Mouse (Mus musculus) forebrain, embryonic 16.5 days (tissue): ENCODE measurements at regions not wholly inside any gene's neighbourhood (a gene's known extent, or its start where the extent isn't known, plus 50 kb on each side); places are given as distances from the start of the nearest gene placed in this dataset.
A peak's percentile ranks its signal among the peaks of the same experiment; 100 is the strongest.

ENCODE experiments used
- ATAC-seq: fragments of 200-750 bp; cut with Nextera tagmentation; 2 replicates; pipeline ENCODE4 v1.8.0; 2017; ENCODE audit warnings: mild to moderate bottlenecking, moderate library complexity
- H3K27ac ChIP-seq: fragments of 300-500 bp; sonication (generic); 2 replicates; pipeline ENCODE4 v1.5.1; 2014; ENCODE audit warnings: low read length, control low read depth
- H3K27me3 ChIP-seq: fragments of 300-500 bp; sonication (generic); replicated peaks from 2 replicates; pipeline ENCODE4 v1.6.1; 2014; ENCODE audit warnings: low read length; ENCODE audit not compliant: control insufficient read depth, insufficient read depth
- H3K36me3 ChIP-seq: fragments of 300-500 bp; sonication (generic); 2 replicates; pipeline ENCODE4 v1.6.1; 2014; ENCODE audit not compliant: control insufficient read depth, insufficient read depth
- H3K4me1 ChIP-seq: fragments of 300-500 bp; sonication (generic); replicated peaks from 2 replicates; pipeline ENCODE4 v1.6.1; 2014; ENCODE audit warnings: low read length; ENCODE audit not compliant: control insufficient read depth, insufficient read depth
- H3K4me2 ChIP-seq: fragments of 300-500 bp; sonication (generic); 2 replicates; pipeline ENCODE4 v1.6.1; 2014; ENCODE audit warnings: mild to moderate bottlenecking, low read length, control low read depth
- H3K4me3 ChIP-seq: fragments of 300-500 bp; sonication (generic); replicated peaks from 2 replicates; pipeline ENCODE4 v1.5.1; 2014; ENCODE audit warnings: mild to moderate bottlenecking, low read length, control low read depth
- H3K9ac ChIP-seq: fragments of 300-500 bp; sonication (generic); replicated peaks from 2 replicates; pipeline ENCODE4 v1.6.1; 2014; ENCODE audit warnings: low read depth, low read length, control low read depth
- H3K9me3 ChIP-seq: fragments of 300-500 bp; sonication (generic); 2 replicates; pipeline ENCODE4 v1.6.1; 2016; ENCODE audit warnings: low read length; ENCODE audit not compliant: control insufficient read depth
- WGBS: fragments of 180-500 bp; shearing (Covaris S2); extraction: QIAGEN DNeasy Blood & Tissue Kit; methylation state at CpG from one replicate; pipeline ENCODE4 v1.1.7; 2014; 5-methylcytosine and 5-hydroxymethylcytosine counted together

DNA sequence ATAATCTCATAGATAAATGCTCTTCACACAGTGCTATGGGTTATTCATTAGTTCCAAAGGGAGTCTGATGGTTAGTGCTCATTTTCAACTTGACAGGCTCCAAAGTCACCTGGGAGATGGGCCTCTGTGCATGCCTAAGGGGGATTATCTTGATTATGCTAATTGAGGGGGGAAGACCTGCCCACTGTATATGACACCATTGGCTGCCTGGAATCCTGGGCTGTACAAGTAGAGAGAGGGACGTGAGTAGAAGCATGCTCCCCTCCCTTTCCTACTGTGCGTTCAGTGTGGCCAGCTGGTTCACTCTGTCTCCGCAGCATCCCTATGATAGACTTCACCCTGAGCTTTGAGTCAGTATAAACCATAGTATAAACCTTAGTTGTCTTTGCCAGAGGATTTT is 300.8 kb downstream of the Gpat3 start:
- H3K9me3 ChIP-seq: no peaks in the 10 kb centered on the region
- H3K9ac ChIP-seq: no peak overlapping the region
- no peak overlapping the region for H3K4me3 ChIP-seq
- H3K4me1 ChIP-seq: no peaks in the 10 kb centered on the region
- no peaks in the 10 kb centered on the region for H3K36me3 ChIP-seq
- no peak overlapping the region for H3K4me2 ChIP-seq
- no peak for ATAC-seq
- no peak overlapping the region for H3K27ac ChIP-seq
- WGBS: 65% methylated on average over 3 of the region's 3 CpGs
- H3K27me3 ChIP-seq: no peaks in the 10 kb centered on the region

DNA sequence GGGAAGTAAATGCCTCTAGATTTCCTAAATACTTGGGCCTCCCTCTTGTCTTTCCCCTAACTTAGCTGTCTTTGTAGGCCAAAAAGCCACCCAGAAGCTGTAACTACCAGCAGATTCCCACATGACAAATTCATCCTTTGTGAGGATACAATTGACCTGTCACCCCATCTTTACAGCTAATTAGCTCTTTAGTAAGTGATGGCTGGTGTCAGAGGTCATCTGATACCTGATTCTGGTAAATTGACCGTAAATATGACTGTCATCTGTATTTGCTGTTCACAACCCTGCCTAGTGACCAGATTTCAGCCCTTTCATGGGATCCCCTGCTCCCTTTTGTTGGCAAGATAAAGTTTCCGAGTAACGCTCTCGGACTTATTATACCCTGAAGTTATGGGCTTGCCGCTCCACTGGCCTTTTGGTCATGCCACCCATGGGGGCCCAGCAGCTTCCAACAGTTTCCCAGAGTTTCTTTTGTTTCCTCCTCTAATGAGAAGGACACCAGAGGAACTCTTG is 279.5 kb downstream of the Gpat3 start:
- H3K27me3 ChIP-seq: no peaks in the 10 kb centered on the region
- 23% methylated on average over 5 of the region's 5 CpGs for WGBS
- H3K9me3 ChIP-seq: no peaks in the 10 kb centered on the region
- no peaks in the 10 kb centered on the region for H3K36me3 ChIP-seq
- no peak overlapping the region for H3K4me2 ChIP-seq
- ATAC-seq: no peak
- no peak overlapping the region for H3K4me3 ChIP-seq
- no peak overlapping the region for H3K9ac ChIP-seq
- no peaks in the 10 kb centered on the region; the same call in 1 of the 2 replicates for H3K4me1 ChIP-seq
- H3K27ac ChIP-seq: no peak overlapping the region

DNA sequence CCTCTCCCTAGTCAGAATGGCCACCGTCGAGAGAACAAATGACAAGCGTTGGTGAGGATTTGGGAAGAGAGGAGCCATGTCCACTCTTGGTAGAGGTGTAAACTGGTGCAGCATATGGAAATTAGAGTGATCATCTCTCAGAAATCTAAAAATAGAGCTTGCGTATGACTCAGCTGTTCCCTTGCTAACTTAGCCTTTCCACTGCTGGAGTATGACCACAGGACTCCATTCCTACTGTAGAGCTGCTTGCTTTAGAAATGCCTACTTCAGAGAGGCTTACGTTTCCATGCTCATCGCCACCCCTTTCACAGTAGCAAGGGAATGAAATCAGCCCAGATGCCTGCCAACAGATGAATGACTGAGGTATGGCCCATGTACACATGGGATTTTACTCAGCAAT is 277.4 kb downstream of the Gpat3 start:
- 91% methylated on average over 6 of the region's 6 CpGs for WGBS
- H3K9me3 ChIP-seq: no peaks in the 10 kb centered on the region
- no peaks in the 10 kb centered on the region; the same call in 1 of the 2 replicates for H3K4me1 ChIP-seq
- no peak overlapping the region for H3K9ac ChIP-seq
- no peak overlapping the region for H3K4me2 ChIP-seq
- no peak overlapping the region for H3K27ac ChIP-seq
- H3K27me3 ChIP-seq: no peaks in the 10 kb centered on the region
- ATAC-seq: no peak
- H3K36me3 ChIP-seq: no peaks in the 10 kb centered on the region
- H3K4me3 ChIP-seq: no peak overlapping the region

DNA sequence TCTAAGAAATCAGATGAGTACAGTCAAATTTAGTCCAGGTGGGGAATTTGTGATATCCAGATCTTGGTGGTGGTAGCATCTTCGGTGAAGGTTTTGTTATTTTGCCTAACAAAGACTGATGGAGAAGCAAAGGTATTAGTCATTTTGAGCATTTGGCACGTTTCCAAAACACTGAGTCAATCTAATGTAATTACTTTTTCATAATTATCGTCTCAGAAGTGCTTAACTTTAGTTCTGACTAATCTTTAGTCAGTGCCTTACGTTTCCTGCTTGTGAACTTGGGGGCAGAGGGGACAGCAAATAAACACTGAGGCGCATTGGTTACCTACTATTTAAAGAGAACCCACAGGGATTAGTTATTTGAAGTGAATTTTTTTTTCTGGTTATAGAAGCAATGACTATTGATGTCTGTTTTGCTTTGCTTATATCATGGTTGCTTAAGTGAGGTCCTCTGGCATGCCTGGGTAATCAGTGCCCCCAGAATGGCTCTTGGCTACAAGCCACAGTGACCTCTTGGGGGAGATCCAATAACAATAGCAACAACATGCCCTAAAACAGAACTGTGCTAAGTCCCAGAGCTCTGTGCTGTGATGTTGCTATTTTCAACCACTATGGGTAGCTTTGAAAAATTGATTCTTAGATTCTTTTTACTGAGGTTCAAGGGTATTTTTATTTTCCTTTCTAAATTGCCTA is 275.1 kb downstream of the Gpat3 start:
- no peaks in the 10 kb centered on the region for H3K36me3 ChIP-seq
- H3K9me3 ChIP-seq: no peaks in the 10 kb centered on the region
- no peak for ATAC-seq
- no peaks in the 10 kb centered on the region; the same call in 1 of the 2 replicates for H3K4me1 ChIP-seq
- H3K4me2 ChIP-seq: no peak overlapping the region
- H3K27ac ChIP-seq: no peak overlapping the region
- H3K27me3 ChIP-seq: no peaks in the 10 kb centered on the region
- 45% methylated on average over 5 of the region's 5 CpGs for WGBS
- no peak overlapping the region for H3K9ac ChIP-seq
- no peak overlapping the region for H3K4me3 ChIP-seq

DNA sequence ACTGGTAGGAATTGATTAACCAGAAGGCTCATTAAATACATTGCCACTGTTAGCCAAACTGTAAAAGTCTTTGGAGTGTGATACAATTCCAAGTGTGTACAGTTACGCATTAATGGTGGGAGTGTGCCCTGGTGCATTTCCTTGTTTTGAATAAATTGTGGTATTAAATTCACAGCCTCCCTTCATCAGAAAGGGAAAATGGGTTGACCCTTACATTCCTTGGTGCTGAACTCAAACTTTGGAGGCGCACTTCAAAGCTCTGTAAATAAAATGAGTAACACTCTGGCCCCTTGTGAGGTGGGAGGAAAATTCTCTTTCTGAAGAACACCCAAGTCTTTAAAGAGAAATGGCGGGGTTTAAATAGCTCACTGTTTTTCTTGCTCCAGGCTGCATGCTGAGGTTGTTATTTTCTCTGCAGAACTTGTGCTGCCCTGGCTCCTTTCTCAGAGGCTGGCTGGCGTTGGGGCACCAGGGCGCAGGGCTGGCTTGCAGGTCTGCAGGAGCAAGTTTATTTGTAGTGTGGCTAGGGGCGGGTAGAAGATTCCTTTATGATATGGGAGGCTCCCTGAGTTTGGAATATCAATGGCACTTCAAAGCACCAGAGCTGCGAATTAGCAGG is 266.7 kb downstream of the Gpat3 start:
- Histone ChIP-seq H3K9ac (no peak overlapping the region), H3K27ac (no peak overlapping the region), H3K9me3 (no peaks in the 10 kb centered on the region), H3K4me2 (no peak overlapping the region), H3K36me3 (no peaks in the 10 kb centered on the region), H3K27me3 (no peaks in the 10 kb centered on the region), H3K4me1 (no peaks in the 10 kb centered on the region), H3K4me3 (no peak overlapping the region)
- 31% methylated on average over 7 of the region's 7 CpGs for WGBS
- no peak for ATAC-seq

DNA sequence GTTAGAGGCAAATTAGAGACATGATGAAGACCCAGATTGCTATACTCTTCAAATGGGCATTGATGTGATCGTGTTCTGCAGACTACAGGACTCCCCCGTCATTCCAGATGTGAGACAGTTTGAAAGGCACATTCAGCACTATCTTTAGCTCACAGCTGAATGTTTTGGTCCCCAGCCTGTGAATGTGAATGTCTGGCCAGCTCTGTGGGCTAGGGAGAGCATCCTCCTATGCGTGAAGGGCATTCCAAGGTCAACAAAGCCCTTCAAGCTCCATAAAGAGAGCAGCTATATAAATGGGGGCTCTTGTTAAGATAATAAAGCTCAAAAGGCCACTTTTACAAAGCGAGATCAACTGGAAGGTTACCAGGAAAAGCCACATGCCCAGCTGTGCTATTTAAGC is 266.1 kb downstream of the Gpat3 start:
- Histone ChIP-seq H3K4me3 (no peak overlapping the region), H3K36me3 (no peaks in the 10 kb centered on the region), H3K27ac (no peak overlapping the region), H3K4me1 (no peaks in the 10 kb centered on the region), H3K4me2 (no peak overlapping the region), H3K9me3 (no peaks in the 10 kb centered on the region), H3K27me3 (no peaks in the 10 kb centered on the region), H3K9ac (no peak overlapping the region)
- 52% methylated on average over 4 of the region's 4 CpGs for WGBS
- ATAC-seq: no peak

DNA sequence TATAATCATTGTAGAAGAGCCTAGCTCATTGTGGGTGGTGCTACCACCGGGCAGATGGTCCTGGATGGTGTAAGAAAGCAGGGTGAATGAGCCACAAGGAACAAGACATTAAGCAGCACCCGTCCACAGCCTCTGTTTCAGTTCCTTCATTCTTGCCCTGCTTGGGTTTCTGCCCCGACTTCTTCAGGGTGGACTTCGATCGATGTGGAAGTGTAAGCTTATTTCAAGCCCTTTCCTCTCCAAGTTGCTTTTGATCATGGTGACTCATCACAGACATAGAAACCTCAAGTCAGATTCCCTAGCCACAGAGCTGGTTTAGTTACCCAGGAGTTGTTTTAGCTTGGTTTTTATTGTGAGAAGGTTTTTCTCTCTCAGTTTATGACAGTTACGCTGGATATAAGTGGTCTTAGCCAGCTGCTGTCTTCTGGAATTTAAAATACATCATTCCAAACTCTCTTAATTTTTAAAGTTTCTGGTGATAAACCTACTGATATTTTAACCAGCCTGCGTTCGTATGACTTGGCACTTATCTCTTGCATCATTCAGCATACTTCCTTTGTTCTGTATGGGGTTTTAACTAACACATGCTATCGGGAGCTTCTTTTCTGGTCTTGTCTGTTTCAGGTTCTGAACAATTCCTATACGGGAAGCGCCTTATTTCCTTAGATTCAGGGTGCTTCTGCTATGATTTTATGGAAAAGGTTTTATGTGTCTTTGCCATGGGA is 255.6 kb downstream of the Gpat3 start:
- no peak for ATAC-seq
- H3K4me1 ChIP-seq: no peaks in the 10 kb centered on the region
- no peaks in the 10 kb centered on the region for H3K9me3 ChIP-seq
- no peaks in the 10 kb centered on the region for H3K27me3 ChIP-seq
- no peak overlapping the region for H3K27ac ChIP-seq
- H3K4me3 ChIP-seq: no peak overlapping the region
- H3K36me3 ChIP-seq: no peaks in the 10 kb centered on the region
- H3K4me2 ChIP-seq: no peak overlapping the region
- WGBS: 90% methylated on average over 11 of the region's 11 CpGs
- H3K9ac ChIP-seq: no peak overlapping the region

DNA sequence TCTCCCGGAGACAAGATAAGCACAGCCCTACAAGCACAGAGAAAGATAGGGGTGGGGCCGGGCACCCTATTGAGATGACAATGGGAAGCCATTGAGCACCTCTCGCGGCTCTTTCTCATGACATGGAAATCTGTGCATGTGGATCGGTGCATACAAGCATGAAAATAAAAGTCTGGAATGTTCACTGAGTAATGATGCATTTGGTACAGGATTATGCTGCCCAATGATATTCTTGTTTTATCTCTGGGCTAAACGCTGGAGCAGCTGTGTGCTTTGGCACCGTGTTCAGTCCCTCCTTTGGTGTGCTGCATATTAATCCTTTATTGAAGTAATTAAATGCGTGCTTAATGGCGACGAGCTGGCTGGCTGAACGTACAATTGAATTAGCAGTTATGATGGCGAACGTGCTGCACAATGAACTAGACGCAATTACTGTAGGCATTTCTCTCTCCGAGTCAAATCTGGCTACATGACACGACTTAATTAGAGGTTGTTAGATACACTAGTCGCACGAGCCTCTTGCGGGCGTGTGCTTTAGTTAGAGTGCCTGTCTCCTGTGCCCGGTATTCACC is 245.6 kb downstream of the Gpat3 start:
- Histone ChIP-seq H3K4me3 (peak overlapping the region; percentile 25), H3K27ac (peak overlapping the region; percentile 83), H3K4me1 (peaks cover 17% of the 10 kb centered on the region), H3K9ac (peak overlapping the region; percentile 28), H3K4me2 (peak overlapping the region; percentile 58), H3K9me3 (no peaks in the 10 kb centered on the region), H3K27me3 (no peaks in the 10 kb centered on the region), H3K36me3 (no peaks in the 10 kb centered on the region)
- 8% methylated on average over 21 of the region's 21 CpGs for WGBS
- ATAC-seq: peak; percentile 88

DNA sequence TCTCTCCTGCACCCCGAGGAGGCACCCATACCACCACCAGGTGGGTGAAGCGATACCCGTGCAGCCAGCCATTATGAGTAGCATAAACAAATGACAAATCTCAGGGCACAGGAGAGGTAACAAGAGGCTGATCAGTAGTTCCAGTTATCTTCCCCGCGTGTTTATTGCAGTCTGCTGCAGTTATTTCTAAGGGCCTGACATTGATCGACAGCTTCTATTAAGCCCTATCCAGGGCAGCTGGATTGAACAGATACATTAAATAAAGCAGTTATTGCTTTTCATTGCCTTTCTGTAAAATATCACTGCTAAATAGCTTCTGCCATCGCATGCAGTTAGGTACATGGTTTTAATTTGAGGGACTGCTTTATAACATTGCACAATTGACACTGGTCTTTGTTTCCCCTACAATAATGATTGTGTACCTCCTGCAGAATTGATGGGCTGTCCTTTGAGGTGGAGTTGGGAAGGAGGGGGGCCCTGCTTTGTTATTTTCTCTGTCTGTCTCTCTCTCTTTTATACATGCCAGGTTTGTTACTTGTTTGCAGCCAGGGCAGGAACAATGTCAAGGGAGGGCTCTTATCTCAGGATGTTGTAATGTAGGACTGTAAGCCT is 245.0 kb downstream of the Gpat3 start:
- H3K36me3 ChIP-seq: no peaks in the 10 kb centered on the region
- H3K4me3 ChIP-seq: no peak overlapping the region; the same call in 1 of the 2 replicates
- H3K4me1 ChIP-seq: peaks cover 17% of the 10 kb centered on the region
- peak overlapping the region; percentile 58 for H3K4me2 ChIP-seq
- no peaks in the 10 kb centered on the region for H3K9me3 ChIP-seq
- 47% methylated on average over 7 of the region's 7 CpGs for WGBS
- no peaks in the 10 kb centered on the region for H3K27me3 ChIP-seq
- peak overlapping the region; percentile 83 for H3K27ac ChIP-seq
- peak overlapping the region; percentile 28 for H3K9ac ChIP-seq
- peak; percentile 51 for ATAC-seq
